Mouse (Mus musculus): Measurements from ENCODE around the gene Adap1.
"Not testable (repeated sequence)": the region's sequence is repeated elsewhere in the genome, so short reads cannot be mapped to it uniquely, and the experiment has no call there.

Adap1 gene

GRCm38 (mm10) chr5:139349713-139350112 lies 24.3 kb upstream of the Adap1 start:
- DNase-seq = no peak

GRCm38 (mm10) chr5:139347225-139347624 lies 21.8 kb upstream of the Adap1 start:
- no peak for DNase-seq

GRCm38 (mm10) chr5:139345364-139345714 lies 19.9 kb upstream of the Adap1 start:
- no peak for DNase-seq

- peak; percentile 93 for DNase-seq
These were observed 19.4 kb upstream of the Adap1 start for GRCm38 (mm10) chr5:139344687-139345363.

GRCm38 (mm10) chr5:139344021-139344686 lies 18.7 kb upstream of the Adap1 start:
- DNase-seq = peak; percentile 62

GRCm38 (mm10) chr5:139338891-139339290 lies 13.5 kb upstream of the Adap1 start:
- DNase-seq = no peak

- no peak for DNase-seq
These were observed 13.0 kb upstream of the Adap1 start for GRCm38 (mm10) chr5:139338403-139338802.

GRCm38 (mm10) chr5:139337826-139338370 lies 12.5 kb upstream of the Adap1 start:
- no peak for DNase-seq

- DNase-seq = no peak
These were observed 10.2 kb upstream of the Adap1 start for GRCm38 (mm10) chr5:139335634-139336033.

- not testable (repeated sequence) for DNase-seq
These were observed 9.0 kb upstream of the Adap1 start for GRCm38 (mm10) chr5:139334394-139334793.

GRCm38 (mm10) chr5:139333301-139334013 lies 8.0 kb upstream of the Adap1 start:
- no peak for DNase-seq

- DNase-seq = no peak
These were observed 7.3 kb upstream of the Adap1 start for GRCm38 (mm10) chr5:139332590-139333272.

- DNase-seq = peak; percentile 71
These were observed 6.3 kb upstream of the Adap1 start for GRCm38 (mm10) chr5:139331742-139332141.

GRCm38 (mm10) chr5:139330766-139331165 lies 5.3 kb upstream of the Adap1 start:
- no peak for DNase-seq

GRCm38 (mm10) chr5:139327634-139328020 lies 2.2 kb upstream of the Adap1 start:
- DNase-seq = no peak

- no peak for DNase-seq
These were observed 1.7 kb upstream of the Adap1 start for GRCm38 (mm10) chr5:139326986-139327633.

GRCm38 (mm10) chr5:139326111-139326696 lies 782 bp upstream of the Adap1 start:
- no peak for DNase-seq

- DNase-seq = peak; percentile 63
These were observed 579 bp downstream of the Adap1 start for GRCm38 (mm10) chr5:139324691-139325394.

GRCm38 (mm10) chr5:139324045-139324491 lies 1.4 kb downstream of the Adap1 start:
- DNase-seq = peak; percentile 71

- DNase-seq = peak; percentile 47
These were observed 2.0 kb downstream of the Adap1 start for GRCm38 (mm10) chr5:139323260-139323924.

- peak; percentile 38 for DNase-seq
These were observed 4.1 kb downstream of the Adap1 start for GRCm38 (mm10) chr5:139321331-139321730.
